Mouse (Mus musculus) stomach, embryonic 14.5 days (tissue): ENCODE data around the gene Nbr1. TPM values are rescaled to one million over a fixed set of nuclear protein-coding genes. Genes with fewer than 3 reads are reported as not detected.

ENCODE experiments used
- ATAC-seq: fragments of 200-750 bp; cut with Nextera tagmentation; 2 replicates; pipeline ENCODE4 v1.8.0; 2017; ENCODE audit warnings: low read depth, moderate TSS enrichment; ENCODE audit not compliant: insufficient number of reproducible peaks, insufficient read depth, low FRiP score
- H3K27ac ChIP-seq: fragments of 300-500 bp; sonication (generic); 2 replicates; pipeline ENCODE4 v1.5.1; 2014; ENCODE audit warnings: mild to moderate bottlenecking, low read length, moderate library complexity, mixed read lengths
- H3K27me3 ChIP-seq: fragments of 300-500 bp; sonication (generic); 2 replicates; pipeline ENCODE4 v1.6.1; 2014; ENCODE audit warnings: low read length, control low read depth, mixed read lengths; ENCODE audit not compliant: control insufficient read depth, insufficient read depth
- H3K36me3 ChIP-seq: fragments of 300-500 bp; sonication (generic); 2 replicates; pipeline ENCODE4 v1.6.1; 2014; ENCODE audit warnings: mild to moderate bottlenecking, control low read depth, low read length, moderate library complexity, mixed read lengths; ENCODE audit not compliant: control insufficient read depth, insufficient read depth
- H3K4me1 ChIP-seq: fragments of 300-500 bp; sonication (generic); 2 replicates; pipeline ENCODE4 v1.6.1; 2014; ENCODE audit warnings: low read length, control low read depth, mixed read lengths; ENCODE audit not compliant: control insufficient read depth, insufficient read depth
- H3K4me2 ChIP-seq: fragments of 300-500 bp; sonication (generic); replicated peaks from 2 replicates; pipeline ENCODE4 v1.6.1; 2014; ENCODE audit warnings: low read depth, low read length, control low read depth
- H3K4me3 ChIP-seq: fragments of 300-500 bp; sonication (generic); 2 replicates; pipeline ENCODE4 v1.5.1; 2014; ENCODE audit warnings: low read depth, low read length, control low read depth
- H3K9ac ChIP-seq: fragments of 300-500 bp; sonication (generic); replicated peaks from 2 replicates; pipeline ENCODE4 v1.6.1; 2014; ENCODE audit warnings: low read depth, mild to moderate bottlenecking, control low read depth, low read length, moderate library complexity, mixed read lengths
- H3K9me3 ChIP-seq: fragments of 300-500 bp; sonication (generic); 2 replicates; pipeline ENCODE4 v1.6.1; 2016; ENCODE audit warnings: low read depth, low read length, control low read depth; ENCODE audit not compliant: control insufficient read depth
- WGBS: fragments of 180-500 bp; shearing (Covaris S2); extraction: QIAGEN DNeasy Blood & Tissue Kit; methylation state at CpG from one replicate; pipeline ENCODE4 v1.1.7; 2014; 5-methylcytosine and 5-hydroxymethylcytosine counted together
- polyA plus RNA-seq: library from polyadenylated mRNA; unstranded; fragments of >200 nt; fragmentation: Nextera tagmentation; extraction: Ambion mirVana; gene quantifications from 2 replicates; pipeline ENCODE4 v1.2.1, GENCODE M21; 2014

The Nbr1 gene
- polyA plus RNA-seq: 59.8 and 62.0 TPM in 2 replicates

GRCm38 (mm10) chr11:101551751-101552475 lies at the start of gene Nbr1, which contains the start of gene Brca1:
Gene Nbr1, plus strand, starts transcription at chr11:101552149.
Gene Brca1, minus strand, starts transcription at chr11:101551955.
- H3K27me3 ChIP-seq: no peaks in the 10 kb centered on the region
- H3K9me3 ChIP-seq: no peaks in the 10 kb centered on the region
- under 1% methylated on average over 43 of the region's 43 CpGs for WGBS
- peak within 1 kb of the TSS; percentile 49 for H3K9ac ChIP-seq
- H3K27ac ChIP-seq: peak within 1 kb of the TSS; percentile 87
- H3K4me2 ChIP-seq: peak within 1 kb of the TSS; percentile 69
- peak; percentile 78 for ATAC-seq
- peaks cover 14% of the 10 kb centered on the region for H3K36me3 ChIP-seq
- H3K4me1 ChIP-seq: peaks cover 19% of the 10 kb centered on the region; the same call in 1 of the 2 replicates
- H3K4me3 ChIP-seq: peak within 1 kb of the TSS; percentile 80

GRCm38 (mm10) chr11:101506269-101506780 lies 45.6 kb upstream of the Nbr1 start:
- Histone ChIP-seq H3K4me2 (no peak overlapping the region), H3K4me3 (no peak overlapping the region), H3K9ac (no peak overlapping the region), H3K36me3 (peaks cover 17% of the 10 kb centered on the region), H3K4me1 (no peaks in the 10 kb centered on the region), H3K27ac (no peak overlapping the region), H3K9me3 (no peaks in the 10 kb centered on the region), H3K27me3 (no peaks in the 10 kb centered on the region)
- no peak for ATAC-seq
- 91% methylated on average over 5 of the region's 5 CpGs for WGBS

- no peaks in the 10 kb centered on the region for H3K9me3 ChIP-seq
- no peak overlapping the region for H3K9ac ChIP-seq
- ATAC-seq: no peak
- no peak overlapping the region for H3K27ac ChIP-seq
- no peaks in the 10 kb centered on the region for H3K27me3 ChIP-seq
- no peaks in the 10 kb centered on the region for H3K4me1 ChIP-seq
- no peak overlapping the region for H3K4me2 ChIP-seq
- H3K4me3 ChIP-seq: no peak overlapping the region
- peaks cover 22% of the 10 kb centered on the region for H3K36me3 ChIP-seq
- WGBS: 92% methylated on average over 7 of the region's 7 CpGs
Measured at GRCm38 (mm10) chr11:101507090-101507489, 44.9 kb upstream of the Nbr1 start.

- Histone ChIP-seq H3K36me3 (peaks cover 17% of the 10 kb centered on the region), H3K4me3 (no peak overlapping the region), H3K9me3 (no peaks in the 10 kb centered on the region), H3K4me2 (no peak overlapping the region), H3K4me1 (no peaks in the 10 kb centered on the region), H3K9ac (no peak overlapping the region), H3K27me3 (no peaks in the 10 kb centered on the region), H3K27ac (no peak overlapping the region)
- no peak for ATAC-seq
- 83% methylated on average over 5 of the region's 5 CpGs for WGBS
Measured at GRCm38 (mm10) chr11:101518937-101519336, 33.0 kb upstream of the Nbr1 start.

- Histone ChIP-seq H3K36me3 (peaks cover 16% of the 10 kb centered on the region), H3K27ac (no peak overlapping the region), H3K4me3 (no peak overlapping the region), H3K27me3 (no peaks in the 10 kb centered on the region), H3K9ac (no peak overlapping the region), H3K4me2 (no peak overlapping the region), H3K4me1 (no peaks in the 10 kb centered on the region), H3K9me3 (no peaks in the 10 kb centered on the region)
- 82% methylated on average over 6 of the region's 6 CpGs for WGBS
- no peak for ATAC-seq
Measured at GRCm38 (mm10) chr11:101519364-101519763, 32.6 kb upstream of the Nbr1 start.

GRCm38 (mm10) chr11:101524446-101524845 lies 27.5 kb upstream of the Nbr1 start:
- H3K36me3 ChIP-seq: peaks cover 31% of the 10 kb centered on the region
- H3K9me3 ChIP-seq: no peaks in the 10 kb centered on the region
- no peak overlapping the region for H3K4me3 ChIP-seq
- no peak overlapping the region for H3K27ac ChIP-seq
- no peaks in the 10 kb centered on the region for H3K27me3 ChIP-seq
- no peak overlapping the region for H3K9ac ChIP-seq
- H3K4me1 ChIP-seq: no peaks in the 10 kb centered on the region
- H3K4me2 ChIP-seq: no peak overlapping the region
- ATAC-seq: no peak
- 77% methylated on average over 8 of the region's 8 CpGs for WGBS

- Histone ChIP-seq H3K4me3 (no peak overlapping the region), H3K36me3 (peaks cover 31% of the 10 kb centered on the region), H3K27me3 (no peaks in the 10 kb centered on the region), H3K9me3 (no peaks in the 10 kb centered on the region), H3K27ac (no peak overlapping the region), H3K4me1 (no peaks in the 10 kb centered on the region), H3K9ac (no peak overlapping the region), H3K4me2 (no peak overlapping the region)
- ATAC-seq: no peak
- 90% methylated on average over 10 of the region's 10 CpGs for WGBS
Measured at GRCm38 (mm10) chr11:101525056-101525455, 26.9 kb upstream of the Nbr1 start.

- Histone ChIP-seq H3K27me3 (no peaks in the 10 kb centered on the region), H3K27ac (no peak overlapping the region), H3K4me2 (no peak overlapping the region), H3K9me3 (no peaks in the 10 kb centered on the region), H3K4me3 (no peak overlapping the region), H3K4me1 (no peaks in the 10 kb centered on the region), H3K9ac (no peak overlapping the region), H3K36me3 (peaks cover 36% of the 10 kb centered on the region)
- no peak for ATAC-seq
- WGBS: 93% methylated on average over 9 of the region's 9 CpGs
Measured at GRCm38 (mm10) chr11:101525936-101526595, 25.9 kb upstream of the Nbr1 start.
